In the genomic region with DNA sequence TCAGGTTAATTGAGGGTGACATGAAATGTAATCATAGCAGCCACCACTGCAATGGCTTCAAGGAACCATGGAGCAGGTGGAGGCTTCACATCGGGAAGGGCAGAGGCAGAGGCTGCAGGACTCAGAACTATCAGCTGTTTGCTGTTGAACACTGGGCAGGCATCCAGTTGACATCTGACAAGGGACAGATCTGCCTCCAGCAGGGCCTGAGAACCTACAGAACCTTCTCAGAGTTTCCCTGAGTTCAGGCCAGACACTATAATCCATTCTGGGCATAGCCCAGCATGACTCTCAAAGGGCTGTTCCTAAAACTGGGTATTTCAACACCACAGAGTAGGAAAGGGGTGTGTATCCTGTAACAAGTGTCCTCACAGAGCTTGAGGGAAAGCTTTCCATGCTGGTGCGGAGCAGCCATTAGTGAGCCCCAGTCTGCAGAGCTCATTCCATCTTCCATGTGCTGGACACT, we compare ENCODE assay signal across 9 mouse cellular contexts. TPM values are rescaled to one million over a fixed set of nuclear protein-coding genes. Genes with fewer than 3 reads are reported as not detected.
DNase-seq lines count a peak whose midpoint lies in the region; ATAC-seq and TF ChIP-seq lines count a peak whose summit lies in the region.
"Had no signal": no experiment of that assay in that cellular context is flagged by ENCODE, and none has a peak within 500 bp of the region (broad histone marks: within the 10 kb centered on the region; RNA-seq: fewer than 3 reads in every experiment).

No protein-coding gene starts in this region.

- H3K4me2 ChIP-seq in embryonic facial prominence, embryonic 12.5 days (replicated peaks) = no peak overlapping the region
- H3K4me2 ChIP-seq in heart, embryonic 14.5 days (ENCODE audit: low read length) = no peak overlapping the region

- no peak for TF ChIP-seq CTCF in kidney, adult 2 months (conservative IDR thresholded peaks at IDR 0.05; ENCODE audit: insufficient read depth, insufficient read length, low read depth, low read length)

- H3K9ac ChIP-seq in embryonic facial prominence, embryonic 12.5 days = no peak overlapping the region
- no peak overlapping the region for H3K9ac ChIP-seq in heart, embryonic 14.5 days (ENCODE audit: low read length)

- peak; percentile 45; the same call in 1 of the 2 replicates for ATAC-seq in embryonic facial prominence, embryonic 12.5 days (ENCODE audit: insufficient number of reproducible peaks, insufficient read depth, low FRiP score, low TSS enrichment)
- 0 out of 2 replicates have a peak, but pooled peaks have one; percentile 54 for ATAC-seq in heart, embryonic 14.5 days (ENCODE audit: insufficient number of reproducible peaks, insufficient read depth, low FRiP score, low read depth)
- no peak for ATAC-seq in cerebellum, adult (ENCODE audit: insufficient number of reproducible peaks, low FRiP score, low TSS enrichment)
- ATAC-seq in erythroblast, adult 5-6 weeks (replicated peaks; ENCODE audit: low FRiP score, poor library complexity, severe bottlenecking) = no peak

- DNase-seq in kidney, adult 2 months = peak; percentile 38
- DNase-seq in kidney, adult 8-10 months = no peak
- DNase-seq in lung, postnatal 36 days = peak; percentile 55
- DNase-seq in embryo, embryonic 10.5 days (ENCODE audit: low spot score) = no peak
- DNase-seq: cerebellum, adult 9-10 months had no signal

- H3K36me3 ChIP-seq in kidney, adult 2 months (ENCODE audit: control insufficient read depth, insufficient read depth, low read length) = no peaks in the 10 kb centered on the region
- no peaks in the 10 kb centered on the region for H3K36me3 ChIP-seq in embryonic facial prominence, embryonic 12.5 days
- H3K36me3 ChIP-seq in heart, embryonic 14.5 days (ENCODE audit: control insufficient read depth, insufficient read depth, low read length) = no peaks in the 10 kb centered on the region

- no peak overlapping the region for H3K27ac ChIP-seq in kidney, adult 2 months (ENCODE audit: insufficient read depth, low read depth, low read length)
- peak overlapping the region; percentile 63 for H3K27ac ChIP-seq in embryonic facial prominence, embryonic 12.5 days
- 0 out of 4 replicates have a peak overlapping the region, but pooled peaks of 1 of the 2 experiments have one; percentile 4 for H3K27ac ChIP-seq in heart, embryonic 14.5 days (replicated peaks in 1 of 2; ENCODE audit: control insufficient read depth in 1 of 2, insufficient read depth in 1 of 2, low read depth in 2 of 2, low read length in 2 of 2)

- H3K9me3 ChIP-seq in embryonic facial prominence, embryonic 12.5 days = no peaks in the 10 kb centered on the region
- no peaks in the 10 kb centered on the region for H3K9me3 ChIP-seq in heart, embryonic 14.5 days (ENCODE audit: control insufficient read depth, low read length)

- H3K27me3 ChIP-seq in kidney, adult 2 months (replicated peaks; ENCODE audit: control insufficient read depth, insufficient read depth, low read length) = no peaks in the 10 kb centered on the region
- H3K27me3 ChIP-seq in embryonic facial prominence, embryonic 12.5 days = no peaks in the 10 kb centered on the region
- H3K27me3 ChIP-seq in heart, embryonic 14.5 days (ENCODE audit: control insufficient read depth, insufficient read depth, low read length) = no peaks in the 10 kb centered on the region

- no peaks in the 10 kb centered on the region for H3K4me1 ChIP-seq in kidney, adult 2 months (ENCODE audit: control insufficient read depth, insufficient read depth, low read length)
- H3K4me1 ChIP-seq in embryonic facial prominence, embryonic 12.5 days = peaks cover 12% of the 10 kb centered on the region
- peaks cover 6 to 7% of the 10 kb centered on the region in 2 experiments; a peak in 3 of 4 replicates for H3K4me1 ChIP-seq in heart, embryonic 14.5 days (ENCODE audit: control insufficient read depth in 2 of 2, insufficient read depth in 2 of 2, low read length in 2 of 2)

- no peak overlapping the region for H3K4me3 ChIP-seq in kidney, adult 2 months (ENCODE audit: insufficient read depth, low read depth, low read length)
- H3K4me3 ChIP-seq in embryonic facial prominence, embryonic 12.5 days = no peak overlapping the region
- H3K4me3 ChIP-seq in heart, embryonic 14.5 days (ENCODE audit: control insufficient read depth in 1 of 2, insufficient read depth in 1 of 2, low read depth in 1 of 2, low read length in 2 of 2) = no peak overlapping the region

- no peak for TF ChIP-seq POLR2A in kidney, adult 2 months (IDR thresholded peaks at IDR 0.05; ENCODE audit: low read depth, low read length)

- WGBS in kidney, adult 2 months = 44% methylated on average over 2 of the region's 2 CpGs
- WGBS in embryonic facial prominence, embryonic 12.5 days = 42% methylated on average over 2 of the region's 2 CpGs
- WGBS in heart, embryonic 14.5 days = 34% methylated on average over 2 of the region's 2 CpGs

RNA-seq across cellular contexts. Expression of a gene that starts 23.8 kb away (rescaled TPM):
- polyA plus RNA-seq in kidney, adult 2 months (2012; rRNA removed) = 10.6 and 11.0 TPM in 2 replicates
- 2.7 and 3.2 TPM in 2 replicates for polyA plus RNA-seq in embryonic facial prominence, embryonic 12.5 days (2016; fragmentation: Nextera tagmentation; extraction: Ambion mirVana)
- polyA plus RNA-seq in heart, embryonic 14.5 days (2014; fragmentation: Nextera tagmentation; extraction: Ambion mirVana) = 3.8 and 4.1 TPM in 2 replicates
- not detected in 2 replicates for total RNA-seq in erythroblast, adult 5-6 weeks (2015; ENCODE audit: low replicate concordance)
- 0.09 and 1.1 TPM in 2 replicates for total RNA-seq in erythroblast, adult 5-6 weeks (2017; ENCODE audit: low replicate concordance)

Comparison
In these comparisons a context has a peak if more than half of its experiments do, and no peak if none do; other contexts are left out.
1. DNase-seq: peak in kidney, adult 2 months (single experiment) and lung, postnatal 36 days (single experiment); none in kidney, adult 8-10 months (0 of 2) and embryo, embryonic 10.5 days (single experiment).
2. ATAC-seq: peak in embryonic facial prominence, embryonic 12.5 days (single experiment) and heart, embryonic 14.5 days (single experiment); none in cerebellum, adult (single experiment) and erythroblast, adult 5-6 weeks (single experiment).